Mouse (Mus musculus): Measurements from ENCODE around the gene Vsig2. TPM values are rescaled to one million over a fixed set of nuclear protein-coding genes. Genes with fewer than 3 reads are reported as not detected.
A peak's percentile ranks its signal among the peaks of the same experiment; 100 is the strongest.

Vsig2 gene
- polyA plus RNA-seq, 1 experiment, result 4.3 TPM

DNA sequence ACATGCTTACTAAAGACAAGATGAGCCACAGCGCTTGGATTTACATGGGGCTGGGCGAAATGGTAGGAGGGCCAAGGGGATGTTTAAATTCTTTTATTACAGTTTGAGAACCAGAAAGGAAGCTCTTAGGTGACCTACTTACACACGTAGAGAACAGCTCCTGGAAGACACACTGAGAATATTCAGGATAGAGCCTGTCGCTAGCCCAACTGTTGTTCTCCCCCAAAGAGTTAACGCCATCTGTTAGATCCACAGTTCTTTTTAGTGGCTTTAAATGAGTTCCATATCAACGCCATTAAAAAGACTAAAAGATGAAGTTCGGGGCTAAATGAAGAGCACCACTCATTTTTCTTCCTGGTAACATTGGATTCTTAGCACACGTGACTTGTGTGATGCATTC is 20.1 kb upstream of the Vsig2 start:
- DNase-seq (ENCODE audit: low read depth), result peak; percentile 28

DNA sequence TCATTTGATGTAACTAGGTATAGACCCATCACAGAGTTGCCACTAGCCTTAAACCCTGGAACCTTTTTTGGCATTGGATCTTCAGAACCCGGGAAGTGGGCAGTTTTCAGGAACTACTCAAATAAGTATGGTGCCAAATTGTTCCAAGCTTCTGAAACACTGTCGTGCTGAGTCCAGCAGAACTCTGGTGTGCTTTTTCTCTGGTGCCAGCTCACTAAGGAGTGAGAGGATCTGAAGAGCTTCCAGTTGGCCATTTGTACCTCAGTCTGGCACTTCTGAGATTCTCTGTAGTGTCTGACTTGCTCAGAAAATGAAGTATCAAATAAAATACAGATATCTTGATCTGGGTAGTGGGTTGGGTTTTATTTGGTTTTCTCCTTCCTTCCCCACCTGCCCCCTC is 19.1 kb upstream of the Vsig2 start:
- TF ChIP-seq POLR2A (IDR thresholded peaks at IDR 0.05; ENCODE audit: borderline replicate concordance, extremely low read depth, insufficient read depth, insufficient read length, poor library complexity, severe bottlenecking) (no peak), CTCF (IDR thresholded peaks at IDR 0.05; ENCODE audit: borderline replicate concordance, extremely low read depth, insufficient read depth, insufficient read length) (no peak)

More for the DNA sequence above, 20.1 kb upstream of the Vsig2 start:
- TF ChIP-seq POLR2A (IDR thresholded peaks at IDR 0.05; ENCODE audit: borderline replicate concordance, extremely low read depth, insufficient read depth, insufficient read length, poor library complexity, severe bottlenecking) (no peak), CTCF (IDR thresholded peaks at IDR 0.05; ENCODE audit: borderline replicate concordance, extremely low read depth, insufficient read depth, insufficient read length) (no peak)

DNA sequence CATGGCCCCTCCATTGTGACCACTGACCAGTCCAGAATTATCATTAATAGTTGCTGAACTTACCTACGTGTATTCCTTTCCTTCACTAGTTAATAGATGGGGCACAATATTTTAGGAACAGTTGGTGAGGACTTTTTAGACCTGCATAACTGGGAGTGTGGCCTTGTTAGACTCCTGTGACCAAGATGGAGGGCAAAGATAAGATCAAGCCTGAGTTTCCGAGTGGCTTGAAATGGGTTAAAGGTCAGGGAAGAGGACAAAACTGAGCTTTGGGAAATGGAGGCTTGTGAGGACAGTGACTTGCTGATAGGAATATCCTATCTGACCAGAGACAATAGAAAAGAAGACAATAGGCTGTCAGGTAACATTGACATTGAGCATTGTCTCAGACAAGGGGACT is 13.6 kb upstream of the Vsig2 start:
- DNase-seq (ENCODE audit: low read depth), result no peak
- TF ChIP-seq CTCF (IDR thresholded peaks at IDR 0.05; ENCODE audit: borderline replicate concordance, extremely low read depth, insufficient read depth, insufficient read length) (no peak), POLR2A (IDR thresholded peaks at IDR 0.05; ENCODE audit: borderline replicate concordance, extremely low read depth, insufficient read depth, insufficient read length, poor library complexity, severe bottlenecking) (no peak)

More for the DNA sequence above, 19.1 kb upstream of the Vsig2 start:
- DNase-seq (ENCODE audit: low read depth), result no peak

DNA sequence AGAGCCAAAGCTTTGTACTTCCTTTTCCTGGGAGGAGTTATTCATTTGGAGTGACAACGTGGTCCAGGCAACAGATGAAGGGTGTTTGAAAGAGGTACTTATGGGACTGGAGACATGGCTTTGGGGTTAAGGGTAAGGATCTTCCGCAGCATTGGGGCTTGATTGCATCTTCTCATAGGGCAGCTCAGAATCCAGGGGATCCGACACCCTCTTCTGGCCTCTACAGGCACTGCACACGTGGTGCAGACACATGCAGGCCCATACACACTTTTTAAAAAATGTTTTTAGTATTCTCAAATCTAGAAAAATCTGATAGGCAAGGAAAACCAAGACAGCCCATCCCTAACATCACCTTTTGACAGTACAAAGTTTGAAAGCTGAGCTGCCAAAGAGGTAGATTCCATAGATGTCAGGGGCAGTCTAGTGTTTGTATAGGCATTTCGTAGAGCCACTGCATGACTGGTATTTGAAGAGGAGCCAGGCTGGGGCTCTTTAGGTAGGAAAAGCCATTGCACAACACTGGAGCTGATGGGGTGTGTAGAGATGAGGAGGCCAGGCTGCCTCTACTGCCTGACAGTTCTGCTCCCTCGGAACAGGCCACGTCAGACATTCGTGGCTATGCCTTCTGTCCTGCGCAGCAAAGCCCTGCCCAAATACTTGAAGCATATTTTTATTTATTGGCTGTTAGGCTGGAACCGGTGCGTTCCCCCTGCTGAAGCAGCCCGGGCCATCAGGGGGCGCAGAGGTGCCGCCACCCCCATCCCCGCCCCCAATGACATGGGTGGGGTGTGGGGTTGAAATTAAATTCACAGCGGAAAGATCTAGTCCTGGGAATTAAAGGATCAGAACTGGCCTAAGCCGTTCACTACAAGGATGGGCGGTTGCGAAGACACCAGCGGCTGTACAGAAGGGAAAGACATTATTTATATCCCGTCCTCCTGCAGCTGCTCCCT is 12.3 kb upstream of the Vsig2 start:
- no peak for TF ChIP-seq POLR2A (IDR thresholded peaks at IDR 0.05; ENCODE audit: borderline replicate concordance, extremely low read depth, insufficient read depth, insufficient read length, poor library complexity, severe bottlenecking)
- TF ChIP-seq CTCF (IDR thresholded peaks at IDR 0.05; ENCODE audit: borderline replicate concordance, extremely low read depth, insufficient read depth, insufficient read length), result peak; percentile 32; the same call in 1 of the 2 replicates
- no peak for DNase-seq (ENCODE audit: low read depth)

DNA sequence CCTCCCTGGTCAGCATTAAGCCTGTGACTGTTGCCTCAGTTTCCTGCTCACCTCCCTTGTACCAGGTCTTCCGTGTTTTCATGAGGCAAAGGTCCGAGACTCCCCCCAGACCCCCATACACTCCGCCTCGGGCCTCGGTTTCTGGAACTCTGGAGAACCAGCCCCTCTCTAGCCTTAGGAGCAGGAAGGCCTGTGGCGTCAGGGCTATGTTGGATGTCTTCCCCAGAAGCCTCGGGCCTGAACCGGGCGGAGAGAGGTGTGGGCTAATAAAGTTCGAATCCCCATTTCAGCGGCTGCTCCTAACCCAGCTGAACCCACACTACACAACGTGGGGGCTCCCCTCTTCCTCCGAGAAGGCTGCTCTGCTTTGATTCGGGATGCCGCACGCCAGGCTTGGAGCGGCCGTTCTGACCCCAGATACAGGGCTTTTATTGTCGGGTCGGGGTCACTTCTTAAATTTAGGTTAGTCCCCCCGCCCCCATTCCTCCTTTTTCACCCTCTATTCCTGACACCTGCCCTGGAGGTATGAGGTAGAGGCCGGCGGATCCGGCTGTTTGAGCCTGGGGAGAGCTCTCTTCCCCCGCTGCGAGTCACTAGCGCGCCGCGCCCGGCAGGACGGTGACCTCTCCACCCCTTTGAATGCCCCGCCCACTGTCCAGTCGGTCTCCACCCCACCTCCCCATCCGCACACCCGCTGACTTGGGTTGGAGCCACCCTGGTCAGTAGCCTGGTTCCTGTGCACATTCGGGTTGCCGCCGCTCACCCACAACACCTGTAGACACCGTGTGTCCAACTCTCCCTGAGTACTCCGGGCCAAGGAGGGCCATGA is 11.4 kb upstream of the Vsig2 start, which contains the start of gene Esam:
Gene Esam, plus strand, starts transcription at position 683 of the 829 bp plus-strand sequence.
- DNase-seq (ENCODE audit: low read depth), result no peak
- no peak for TF ChIP-seq CTCF (IDR thresholded peaks at IDR 0.05; ENCODE audit: borderline replicate concordance, extremely low read depth, insufficient read depth, insufficient read length)
- no peak for TF ChIP-seq POLR2A (IDR thresholded peaks at IDR 0.05; ENCODE audit: borderline replicate concordance, extremely low read depth, insufficient read depth, insufficient read length, poor library complexity, severe bottlenecking)

DNA sequence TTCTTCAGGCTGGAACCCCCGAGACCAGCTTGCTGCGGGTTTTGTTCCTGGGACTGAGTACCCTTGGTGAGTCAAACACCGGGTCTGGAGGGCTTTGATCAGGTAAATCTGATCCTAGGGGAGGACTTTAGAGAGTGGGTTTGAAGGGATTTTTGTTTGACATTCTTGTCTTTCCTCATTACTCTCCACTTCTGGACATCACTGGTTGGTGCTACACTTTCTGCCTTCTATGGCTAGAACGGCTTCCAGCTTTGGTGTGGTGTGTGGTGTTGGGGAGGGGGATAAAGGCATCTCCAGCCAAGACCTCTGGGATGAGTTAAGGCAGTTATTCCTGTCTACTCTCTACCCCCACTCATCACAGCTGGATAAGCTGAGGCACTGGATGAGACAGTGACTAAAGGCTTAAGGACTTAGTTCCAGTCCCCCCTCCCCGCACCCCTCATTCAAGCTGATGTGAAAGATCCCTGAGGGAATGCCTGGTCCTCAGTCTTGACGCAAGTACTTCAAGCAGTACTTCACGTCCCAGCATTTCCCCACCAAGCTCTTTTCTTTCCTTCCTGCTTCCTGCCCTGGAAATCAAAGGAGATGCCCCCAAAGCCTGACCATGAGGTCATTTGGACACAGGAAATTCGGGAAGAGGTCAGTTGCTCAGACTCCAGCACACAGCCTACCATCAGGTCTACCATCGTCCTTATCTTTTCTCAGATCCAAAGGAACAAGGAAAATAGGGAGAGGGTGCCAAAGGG is 10.7 kb upstream of the Vsig2 start:
- TF ChIP-seq CTCF (IDR thresholded peaks at IDR 0.05; ENCODE audit: borderline replicate concordance, extremely low read depth, insufficient read depth, insufficient read length), result no peak
- TF ChIP-seq POLR2A (IDR thresholded peaks at IDR 0.05; ENCODE audit: borderline replicate concordance, extremely low read depth, insufficient read depth, insufficient read length, poor library complexity, severe bottlenecking), result no peak
- no peak for DNase-seq (ENCODE audit: low read depth)

DNA sequence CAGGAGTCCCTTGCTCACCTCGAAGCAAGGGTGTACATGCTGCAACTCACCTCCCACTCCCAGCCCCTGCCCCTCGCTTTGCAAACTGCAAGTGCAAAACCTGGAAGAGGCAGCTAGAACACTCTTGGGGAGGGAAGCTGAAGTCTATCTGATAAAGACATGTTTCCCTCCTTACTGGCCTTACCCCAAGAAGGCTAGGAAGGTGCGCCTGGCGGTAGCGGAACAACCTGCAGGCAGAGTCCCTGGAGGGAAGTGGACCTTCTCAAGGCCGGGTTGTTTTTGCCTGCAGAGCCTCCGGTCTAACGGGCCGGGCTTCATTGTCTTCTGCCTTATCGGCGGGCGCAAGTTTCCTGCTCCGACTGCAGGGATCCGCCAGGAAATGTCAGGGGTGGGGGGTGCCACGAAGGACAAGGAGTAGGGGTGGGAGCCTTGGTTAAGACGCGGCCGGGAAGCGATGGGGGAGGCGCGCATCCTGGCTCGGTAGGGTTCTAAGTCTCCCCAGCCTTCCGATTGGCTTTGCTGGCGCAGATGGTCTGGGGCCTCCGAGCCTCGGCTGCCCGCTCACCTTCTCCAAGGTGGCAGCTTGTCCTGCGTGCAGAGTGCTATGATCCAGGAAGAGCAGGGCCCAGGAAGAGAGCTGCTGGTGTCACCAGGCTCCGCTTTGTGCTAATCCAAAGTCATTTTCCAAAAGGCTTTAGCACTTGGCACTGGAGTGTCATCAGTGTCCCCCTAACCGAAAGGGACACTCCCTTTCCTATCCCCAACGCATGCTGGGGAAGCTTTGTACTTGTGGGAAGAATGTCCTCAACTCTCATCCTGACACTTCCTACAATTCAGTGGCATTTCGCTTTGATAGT is 8.8 kb upstream of the Vsig2 start:
- peak; percentile 33; the same call in 1 of the 2 replicates for TF ChIP-seq CTCF (IDR thresholded peaks at IDR 0.05; ENCODE audit: borderline replicate concordance, extremely low read depth, insufficient read depth, insufficient read length)
- TF ChIP-seq POLR2A (IDR thresholded peaks at IDR 0.05; ENCODE audit: borderline replicate concordance, extremely low read depth, insufficient read depth, insufficient read length, poor library complexity, severe bottlenecking), result no peak
- peak; percentile 49 for DNase-seq (ENCODE audit: low read depth)

DNA sequence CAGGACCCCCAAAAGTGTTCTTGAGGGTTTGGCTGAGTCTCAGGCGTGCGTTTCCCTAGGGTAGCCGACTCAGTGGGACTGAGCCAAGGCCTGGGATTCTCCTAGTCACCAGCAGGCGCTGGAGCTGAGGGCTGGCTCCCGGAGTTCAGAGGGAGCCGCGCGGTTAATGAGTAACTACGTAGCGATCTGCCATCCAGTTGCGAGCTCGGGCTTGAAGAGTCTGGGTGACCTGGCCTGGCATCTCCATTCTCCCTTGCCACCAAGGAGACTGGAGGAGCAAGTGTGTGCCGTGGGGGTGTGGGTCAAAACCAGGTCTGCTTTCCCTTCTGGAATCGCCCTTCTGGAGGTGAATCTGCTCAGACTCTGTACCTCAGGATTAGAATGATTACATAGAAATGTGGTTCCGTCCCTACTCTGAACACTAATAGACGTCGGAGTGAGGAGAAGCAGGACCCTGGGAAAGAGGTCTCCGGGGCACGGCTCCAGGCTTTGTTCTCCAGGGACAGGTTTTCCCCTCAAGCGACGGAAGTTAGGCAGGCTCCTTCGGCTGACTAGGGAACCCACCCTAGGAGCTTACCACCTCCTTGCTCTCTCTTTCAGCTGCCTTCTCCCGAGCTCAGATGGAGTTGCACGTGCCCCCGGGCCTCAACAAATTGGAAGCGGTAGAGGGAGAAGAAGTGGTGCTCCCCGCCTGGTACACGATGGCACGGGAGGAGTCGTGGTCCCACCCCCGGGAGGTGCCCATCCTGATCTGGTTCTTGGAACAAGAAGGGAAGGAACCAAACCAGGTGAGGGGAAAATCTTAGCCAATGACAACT is 8.0 kb upstream of the Vsig2 start:
- DNase-seq (ENCODE audit: low read depth), result peak; percentile 74
- TF ChIP-seq CTCF (IDR thresholded peaks at IDR 0.05; ENCODE audit: borderline replicate concordance, extremely low read depth, insufficient read depth, insufficient read length), result peak; percentile 52
- TF ChIP-seq POLR2A (IDR thresholded peaks at IDR 0.05; ENCODE audit: borderline replicate concordance, extremely low read depth, insufficient read depth, insufficient read length, poor library complexity, severe bottlenecking), result no peak

DNA sequence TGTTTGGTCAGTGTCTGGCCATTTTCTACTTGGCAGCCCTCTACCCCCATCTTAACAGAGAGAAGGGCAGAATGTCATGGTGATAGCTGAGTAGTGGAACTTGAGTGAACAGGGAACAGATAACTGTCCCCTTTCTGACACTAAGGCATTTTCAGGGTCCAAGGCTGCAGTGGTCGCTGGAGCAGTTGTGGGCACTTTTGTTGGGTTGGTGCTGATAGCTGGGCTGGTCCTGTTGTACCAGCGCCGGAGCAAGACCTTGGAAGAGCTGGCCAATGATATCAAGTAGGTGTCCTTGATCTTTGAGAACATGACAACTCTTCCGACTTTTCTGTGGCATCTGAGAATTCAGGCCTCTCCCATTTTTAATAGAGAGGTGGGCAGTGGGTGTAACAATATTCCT is 2.2 kb upstream of the Vsig2 start:
- DNase-seq (ENCODE audit: low read depth), result no peak

More for the DNA sequence above, 2.2 kb upstream of the Vsig2 start:
- no peak for TF ChIP-seq POLR2A (IDR thresholded peaks at IDR 0.05; ENCODE audit: borderline replicate concordance, extremely low read depth, insufficient read depth, insufficient read length, poor library complexity, severe bottlenecking)
- no peak for TF ChIP-seq CTCF (IDR thresholded peaks at IDR 0.05; ENCODE audit: borderline replicate concordance, extremely low read depth, insufficient read depth, insufficient read length)
